Mouse (Mus musculus) urinary bladder, postnatal 10 days (tissue): ENCODE data around the gene Slc4a3.

ENCODE experiments used
- DNase-seq: peaks from one replicate; pipeline ENCODE4 v3.0.0; 2022; ENCODE audit warnings: low spot score

Gene Slc4a3

GRCm38 (mm10) chr1:75545965-75546956 lies at the start of gene Slc4a3:
Gene Slc4a3 (plus strand): TSS chr1:75546266.
- no peak for DNase-seq

GRCm38 (mm10) chr1:75498897-75499296 lies 47.2 kb upstream of the Slc4a3 start:
- no peak for DNase-seq

GRCm38 (mm10) chr1:75499441-75499840 lies 46.6 kb upstream of the Slc4a3 start:
- no peak for DNase-seq

- no peak for DNase-seq
These were observed 44.2 kb upstream of the Slc4a3 start for GRCm38 (mm10) chr1:75501905-75502304.

- DNase-seq = no peak
These were observed 43.0 kb upstream of the Slc4a3 start for GRCm38 (mm10) chr1:75502945-75503650.

GRCm38 (mm10) chr1:75503651-75503980 lies 42.5 kb upstream of the Slc4a3 start:
- DNase-seq = no peak

GRCm38 (mm10) chr1:75504256-75505045 lies 41.6 kb upstream of the Slc4a3 start:
- DNase-seq = no peak

GRCm38 (mm10) chr1:75505159-75505955 lies 40.7 kb upstream of the Slc4a3 start:
- DNase-seq = no peak

GRCm38 (mm10) chr1:75505956-75506831 lies 39.9 kb upstream of the Slc4a3 start, which contains the start of gene Obsl1:
Gene Obsl1 (minus strand): TSS chr1:75506452.
- no peak for DNase-seq

GRCm38 (mm10) chr1:75507006-75507405 lies 39.1 kb upstream of the Slc4a3 start, which contains the start of gene Inha:
Gene Inha (plus strand): TSS chr1:75507077.
- DNase-seq = no peak

- no peak for DNase-seq
These were observed 36.5 kb upstream of the Slc4a3 start for GRCm38 (mm10) chr1:75509586-75509985.

- DNase-seq = no peak
These were observed 35.9 kb upstream of the Slc4a3 start for GRCm38 (mm10) chr1:75510154-75510553.

- no peak for DNase-seq
These were observed 34.4 kb upstream of the Slc4a3 start for GRCm38 (mm10) chr1:75511437-75512210.

GRCm38 (mm10) chr1:75512550-75512949 lies 33.5 kb upstream of the Slc4a3 start:
- no peak for DNase-seq

- DNase-seq = no peak
These were observed 29.2 kb upstream of the Slc4a3 start for GRCm38 (mm10) chr1:75516703-75517380.

GRCm38 (mm10) chr1:75517984-75518383 lies 28.1 kb upstream of the Slc4a3 start:
- no peak for DNase-seq

GRCm38 (mm10) chr1:75518427-75518826 lies 27.6 kb upstream of the Slc4a3 start:
- DNase-seq = no peak

GRCm38 (mm10) chr1:75519576-75519975 lies 26.5 kb upstream of the Slc4a3 start:
- DNase-seq = no peak
